10 mouse cellular contexts compared by ENCODE assay signal in the genomic region with DNA sequence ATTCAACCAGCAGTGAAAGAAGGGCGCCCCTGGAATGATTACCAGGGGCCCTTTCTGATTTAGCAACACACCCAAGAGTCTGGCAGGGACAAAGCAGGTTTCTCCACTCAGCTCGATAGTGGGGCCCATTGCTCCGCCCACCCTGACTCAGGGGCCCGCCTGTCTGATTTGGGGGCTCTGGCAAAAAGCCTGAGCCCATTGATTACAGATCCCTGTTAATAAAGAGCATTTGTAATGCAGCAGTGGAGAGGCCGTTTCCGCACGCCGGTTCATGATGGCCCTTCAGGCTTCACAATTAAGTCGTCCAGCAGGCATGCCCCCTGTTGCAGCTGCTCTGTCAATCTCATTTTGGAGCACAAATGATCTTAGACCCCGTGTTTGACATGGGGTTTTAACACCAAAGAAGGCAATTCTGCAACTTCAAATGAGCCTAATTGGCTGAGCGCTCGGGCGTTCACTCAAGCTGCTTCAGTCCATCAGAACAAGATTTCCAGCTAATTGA.
A peak's percentile ranks its signal among the peaks of the same experiment; 100 is the strongest.
DNase-seq lines count a peak whose midpoint lies in the region; ATAC-seq lines count a peak whose summit lies in the region.
"Had no signal": no experiment of that assay in that cellular context is flagged by ENCODE, and none has a peak within 500 bp of the region (broad histone marks: within the 10 kb centered on the region; RNA-seq: fewer than 3 reads in every experiment).

No protein-coding gene starts in this region.

- H3K9ac ChIP-seq in forebrain, embryonic 11.5 days (ENCODE audit: low read length): no peak overlapping the region
- H3K9ac ChIP-seq in limb, embryonic 11.5 days (ENCODE audit: low read length): no peak overlapping the region

- peak; percentile 5 to 19 for DNase-seq in layer of hippocampus, postnatal 10 days (ENCODE audit: low spot score in 2 of 2)
- DNase-seq in layer of hippocampus, adult 9-11 months: no peak
- DNase-seq in forebrain, embryonic 11.5 days (ENCODE audit: low spot score): peak; percentile 91
- peak; percentile 72 for DNase-seq in limb, embryonic 11.5 days (ENCODE audit: low spot score)
- DNase-seq in retina, postnatal 7 days (ENCODE audit: low read depth, low spot score): peak; percentile 1
- DNase-seq in thymus, postnatal 25 days: no peak
- DNase-seq: heart, postnatal 4 days; lung, postnatal 14 days had no signal

- 2% methylated on average over 13 of the region's 13 CpGs for WGBS in forebrain, embryonic 11.5 days
- 15% methylated on average over 13 of the region's 13 CpGs for WGBS in limb, embryonic 11.5 days

- no peaks in the 10 kb centered on the region for H3K9me3 ChIP-seq in forebrain, embryonic 11.5 days (ENCODE audit: control insufficient read depth, low read length)
- H3K9me3 ChIP-seq in limb, embryonic 11.5 days (ENCODE audit: control insufficient read depth, low read length): no peaks in the 10 kb centered on the region

- H3K27me3 ChIP-seq in forebrain, embryonic 11.5 days (ENCODE audit: control insufficient read depth, insufficient read depth, low read length): peaks cover 2% of the 10 kb centered on the region; the same call in 1 of the 2 replicates
- no peaks in the 10 kb centered on the region for H3K27me3 ChIP-seq in limb, embryonic 11.5 days (ENCODE audit: control insufficient read depth, insufficient read depth, low read length)

- H3K27ac ChIP-seq in forebrain, embryonic 11.5 days (ENCODE audit: low read depth, low read length): peak overlapping the region; percentile 77
- H3K27ac ChIP-seq in limb, embryonic 11.5 days (replicated peaks; ENCODE audit: low read depth, low read length): 0 out of 2 replicates have a peak overlapping the region, but pooled peaks have one; percentile 1

- H3K4me2 ChIP-seq in forebrain, embryonic 11.5 days (ENCODE audit: low read depth, low read length, severe bottlenecking): no peak overlapping the region
- H3K4me2 ChIP-seq in limb, embryonic 11.5 days (ENCODE audit: low read depth, severe bottlenecking): peak overlapping the region; percentile 36

- ATAC-seq in forebrain, embryonic 11.5 days (replicated peaks; ENCODE audit: low FRiP score): peak; percentile 97
- ATAC-seq in limb, embryonic 11.5 days (ENCODE audit: insufficient number of reproducible peaks, low FRiP score, low TSS enrichment, low read depth): peak; percentile 74
- ATAC-seq in monocyte, adult 5-6 weeks (replicated peaks; ENCODE audit: insufficient number of reproducible peaks, low FRiP score, low TSS enrichment, poor library complexity, severe bottlenecking): no peak
- no peak for ATAC-seq in megakaryocyte progenitor cell, adult 5-6 weeks (replicated peaks; ENCODE audit: poor library complexity)

- no peaks in the 10 kb centered on the region for H3K36me3 ChIP-seq in forebrain, embryonic 11.5 days (ENCODE audit: control insufficient read depth, insufficient read depth, low read length)
- H3K36me3 ChIP-seq in limb, embryonic 11.5 days (ENCODE audit: control insufficient read depth, insufficient read depth, low read length): no peaks in the 10 kb centered on the region

- no peak overlapping the region for H3K4me3 ChIP-seq in forebrain, embryonic 11.5 days (ENCODE audit: low read depth, low read length)
- no peak overlapping the region for H3K4me3 ChIP-seq in limb, embryonic 11.5 days (ENCODE audit: low read depth, low read length)

- peaks cover 11% of the 10 kb centered on the region; the same call in 1 of the 2 replicates for H3K4me1 ChIP-seq in forebrain, embryonic 11.5 days (replicated peaks; ENCODE audit: control insufficient read depth, insufficient read depth, low read length)
- H3K4me1 ChIP-seq in limb, embryonic 11.5 days (ENCODE audit: control insufficient read depth, insufficient read depth, low read length): no peaks in the 10 kb centered on the region

Comparison
In these comparisons a context has a peak if more than half of its experiments do, and no peak if none do; other contexts are left out.
1. DNase-seq: peak in layer of hippocampus, postnatal 10 days (2 of 2), forebrain, embryonic 11.5 days (single experiment), limb, embryonic 11.5 days (single experiment) and retina, postnatal 7 days (single experiment); none in layer of hippocampus, adult 9-11 months (single experiment) and thymus, postnatal 25 days (single experiment).
2. ATAC-seq: peak in forebrain, embryonic 11.5 days (single experiment) and limb, embryonic 11.5 days (single experiment); none in monocyte, adult 5-6 weeks (single experiment) and megakaryocyte progenitor cell, adult 5-6 weeks (single experiment).